Mouse (Mus musculus) monocyte, adult 2 months (primary cell): ENCODE data around the gene Ankrd44.

ENCODE experiments used
- DNase-seq, 2 experiments: peaks; one replicate each; pipeline ENCODE4 v3.0.0; 2022; ENCODE audit warnings: low spot score in 2 of 2, low read depth in 1 of 2

Gene Ankrd44

GRCm38 (mm10) chr1:54658558-54658957 lies 267.6 kb downstream of the Ankrd44 start:
- DNase-seq = no peak

- no peak for DNase-seq
These were observed 277.9 kb downstream of the Ankrd44 start for GRCm38 (mm10) chr1:54648237-54648636.

GRCm38 (mm10) chr1:54647335-54647745 lies 278.8 kb downstream of the Ankrd44 start:
- no peak for DNase-seq

GRCm38 (mm10) chr1:54640184-54640795 lies 285.9 kb downstream of the Ankrd44 start:
- no peak for DNase-seq

GRCm38 (mm10) chr1:54639506-54640078 lies 286.6 kb downstream of the Ankrd44 start:
- no peak for DNase-seq

GRCm38 (mm10) chr1:54639076-54639475 lies 287.1 kb downstream of the Ankrd44 start:
- no peak for DNase-seq

GRCm38 (mm10) chr1:54637340-54637739 lies 288.8 kb downstream of the Ankrd44 start:
- no peak for DNase-seq

GRCm38 (mm10) chr1:54629106-54629505 lies 297.1 kb downstream of the Ankrd44 start:
- no peak for DNase-seq

- DNase-seq = no peak
These were observed 311.2 kb downstream of the Ankrd44 start for GRCm38 (mm10) chr1:54614963-54615362.

- no peak for DNase-seq
These were observed 313.8 kb downstream of the Ankrd44 start for GRCm38 (mm10) chr1:54612344-54612743.

- DNase-seq = no peak
These were observed 314.3 kb downstream of the Ankrd44 start for GRCm38 (mm10) chr1:54611891-54612290.

GRCm38 (mm10) chr1:54606936-54607335 lies 319.3 kb downstream of the Ankrd44 start:
- DNase-seq = no peak

- no peak for DNase-seq
These were observed 324.5 kb downstream of the Ankrd44 start for GRCm38 (mm10) chr1:54601692-54602091.

- no peak for DNase-seq
These were observed 325.9 kb downstream of the Ankrd44 start for GRCm38 (mm10) chr1:54600275-54600674.

- no peak for DNase-seq
These were observed 328.5 kb downstream of the Ankrd44 start for GRCm38 (mm10) chr1:54597594-54598217.

GRCm38 (mm10) chr1:54596151-54596550 lies 330.0 kb downstream of the Ankrd44 start:
- DNase-seq = no peak
